Comparison of ENCODE assay signal across 8 mouse cellular contexts in the genomic region with DNA sequence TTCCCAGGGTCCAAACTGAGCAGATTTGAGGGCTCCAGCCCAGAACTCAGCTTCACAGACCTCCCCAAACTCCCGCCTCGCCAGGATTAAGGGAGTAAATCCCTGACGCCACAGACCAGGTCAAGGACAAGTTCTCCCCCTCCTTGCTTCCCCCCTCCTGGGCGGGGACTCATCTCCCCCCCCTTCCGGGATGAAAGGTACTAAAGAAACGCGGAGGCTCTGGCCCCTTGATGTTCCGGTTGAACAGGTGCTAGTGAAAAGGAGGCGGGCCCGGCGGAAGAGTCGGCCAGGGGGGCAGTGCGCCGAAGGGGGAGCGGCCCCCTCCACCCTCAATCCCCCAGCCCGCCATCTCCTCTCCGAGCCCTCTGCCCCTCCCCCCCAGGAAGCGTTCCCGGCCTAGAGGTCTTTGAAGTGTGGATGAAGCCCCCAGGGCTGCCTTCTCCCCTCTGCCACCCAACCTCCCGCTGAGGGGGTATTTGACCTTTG. TPM values are rescaled to one million over a fixed set of nuclear protein-coding genes. Genes with fewer than 3 reads are reported as not detected.
DNase-seq lines count a peak whose midpoint lies in the region; ATAC-seq and TF ChIP-seq lines count a peak whose summit lies in the region.

No protein-coding gene starts in this region.

- H3K27me3 ChIP-seq in heart, embryonic 12.5 days (replicated peaks), result no peaks in the 10 kb centered on the region
- no peaks in the 10 kb centered on the region for H3K27me3 ChIP-seq in kidney, postnatal 0 days (ENCODE audit: insufficient read depth, low read length)

- H3K9me3 ChIP-seq in heart, embryonic 12.5 days (replicated peaks), result no peaks in the 10 kb centered on the region
- H3K9me3 ChIP-seq in kidney, postnatal 0 days (replicated peaks; ENCODE audit: low read length), result no peaks in the 10 kb centered on the region

- no peak for ATAC-seq in heart, embryonic 12.5 days (ENCODE audit: insufficient number of reproducible peaks, low FRiP score)
- ATAC-seq in kidney, postnatal 0 days (replicated peaks; ENCODE audit: low FRiP score, low read depth), result peak; percentile 12; the same call in 1 of the 2 replicates

- peaks cover 60% of the 10 kb centered on the region for H3K4me1 ChIP-seq in heart, embryonic 12.5 days (replicated peaks)
- H3K4me1 ChIP-seq in kidney, postnatal 0 days (replicated peaks; ENCODE audit: insufficient read depth, low read length), result peaks cover 22% of the 10 kb centered on the region

- DNase-seq in gastrocnemius, adult 18-20 months (ENCODE audit: low spot score), result peak; percentile 79
- no peak for DNase-seq in gastrocnemius, postnatal 10 days
- DNase-seq in cerebellum, adult 9-11 months, result peak; percentile 77
- DNase-seq in kidney, postnatal 0 days (ENCODE audit: low spot score), result peak; percentile 70
- peak; percentile 74 for DNase-seq in testis, postnatal 10 days (ENCODE audit: low spot score)
- no peak for DNase-seq in left cerebral cortex, adult 18-20 months (ENCODE audit: low spot score in 2 of 2)

- 0% methylated on average over 16 of the region's 20 CpGs for WGBS in heart, embryonic 12.5 days
- 0% methylated on average over 20 of the region's 20 CpGs for WGBS in kidney, postnatal 0 days
- 0% methylated on average over 8 of the region's 20 CpGs for WGBS in macrophage (ENCODE audit: missing documents)

- H3K9ac ChIP-seq in heart, embryonic 12.5 days, result peak overlapping the region; percentile 90
- H3K9ac ChIP-seq in kidney, postnatal 0 days (ENCODE audit: low read depth, low read length), result peak overlapping the region; percentile 40; the same call in 1 of the 2 replicates

- H3K27ac ChIP-seq in heart, embryonic 12.5 days (ENCODE audit: poor library complexity, severe bottlenecking), result peak overlapping the region; percentile 94
- H3K27ac ChIP-seq in kidney, postnatal 0 days, result peak overlapping the region; percentile 93
- peak overlapping the region; percentile 60 for H3K27ac ChIP-seq in macrophage

- H3K79me2 ChIP-seq in macrophage (ENCODE audit: inconsistent target), result peaks cover 34% of the 10 kb centered on the region

- H3K4me2 ChIP-seq in heart, embryonic 12.5 days, result peak overlapping the region; percentile 76
- peak overlapping the region; percentile 88 for H3K4me2 ChIP-seq in kidney, postnatal 0 days (ENCODE audit: low read length)

- no peak for TF ChIP-seq CTCF in kidney, postnatal 0 days (IDR thresholded peaks at IDR 0.05; ENCODE audit: low read depth)

- H3K36me3 ChIP-seq in heart, embryonic 12.5 days, result peaks cover 14% of the 10 kb centered on the region
- H3K36me3 ChIP-seq in kidney, postnatal 0 days (ENCODE audit: insufficient read depth, low read length), result peaks cover 5% of the 10 kb centered on the region
- peaks cover 11% of the 10 kb centered on the region; the same call in 1 of the 2 replicates for H3K36me3 ChIP-seq in macrophage (ENCODE audit: inconsistent target)

- peak overlapping the region; percentile 93 for H3K4me3 ChIP-seq in heart, embryonic 12.5 days
- peak overlapping the region; percentile 94 for H3K4me3 ChIP-seq in kidney, postnatal 0 days (replicated peaks; ENCODE audit: low read depth, low read length)
- H3K4me3 ChIP-seq in macrophage (ENCODE audit: inconsistent target), result peak overlapping the region; percentile 41; the same call in 1 of the 2 replicates

RNA-seq across cellular contexts. Expression of gene Mllt6, which starts 1.5 kb away (rescaled TPM):
- 10 to 100 TPM; 44.1 to 51.0 TPM for total RNA-seq in gastrocnemius, adult 18-20 months (2021)
- 10 to 100 TPM; 32.2 to 32.4 TPM for total RNA-seq in gastrocnemius, postnatal 10 days (2021)
- polyA plus RNA-seq in heart, embryonic 12.5 days (2016; fragmentation: Nextera tagmentation; extraction: Ambion mirVana), result 1.8 and 2.2 TPM in 2 replicates
- 2.3 TPM in 2 replicates for polyA plus RNA-seq in kidney, postnatal 0 days (2015; fragmentation: Nextera tagmentation; extraction: Ambion mirVana)
- 100 to 1,000 TPM in 18 of 26 experiments, 10 to 100 TPM in 8; 46.5 to 707 (median 220) TPM for total RNA-seq in macrophage (2018; cell fraction: chromatin; rRNA removed)
- total RNA-seq in macrophage (2018; cell fraction: cytosol; rRNA removed), result 10 to 100 TPM; 22.9 to 78.9 (median 49.8) TPM
- 100 to 1,000 TPM in 17 of 26 experiments, 10 to 100 TPM in 9; 29.9 to 419 (median 127) TPM for total RNA-seq in macrophage (2018; cell fraction: nucleus; rRNA removed)
- polyA plus RNA-seq in macrophage (2018), result 8.7 to 23.8 TPM (median 10.1 TPM) in 3 replicates
- 100 to 1,000 TPM; 135 to 149 TPM for total RNA-seq in left cerebral cortex, adult 18-20 months (2021)

RNA-seq across cellular contexts. Expression of gene Cisd3, which starts 23.9 kb away (rescaled TPM):
- total RNA-seq in gastrocnemius, adult 18-20 months (2021), result 100 to 1,000 TPM in 1 of 2 experiments, 10 to 100 TPM in 1; 96.7 to 102 TPM
- 10 to 100 TPM; 84.5 to 99.4 TPM for total RNA-seq in gastrocnemius, postnatal 10 days (2021)
- polyA plus RNA-seq in heart, embryonic 12.5 days (2016; fragmentation: Nextera tagmentation; extraction: Ambion mirVana), result 40.5 and 44.8 TPM in 2 replicates
- 69.2 and 70.9 TPM in 2 replicates for polyA plus RNA-seq in kidney, postnatal 0 days (2015; fragmentation: Nextera tagmentation; extraction: Ambion mirVana)
- 1 to 10 TPM in 23 of 26 experiments, not detected in 3; 1.3 to 8.3 (median 3.4) TPM for total RNA-seq in macrophage (2018; cell fraction: chromatin; rRNA removed)
- 10 to 100 TPM in 25 of 26 experiments, 1 to 10 TPM in 1; 8.5 to 24.4 (median 14.3) TPM for total RNA-seq in macrophage (2018; cell fraction: cytosol; rRNA removed)
- total RNA-seq in macrophage (2018; cell fraction: nucleus; rRNA removed), result 10 to 100 TPM in 1 of 26 experiments, 1 to 10 TPM in 25; 2.2 to 10.3 (median 5.7) TPM
- polyA plus RNA-seq in macrophage (2018), result 9.0 to 17.9 TPM (median 13.7 TPM) in 3 replicates
- 10 to 100 TPM; 54.7 to 57.2 TPM for total RNA-seq in left cerebral cortex, adult 18-20 months (2021)

RNA-seq across cellular contexts. Expression of gene Epop, which starts 32.2 kb away (rescaled TPM):
- total RNA-seq in gastrocnemius, adult 18-20 months (2021), result under 1 TPM; 0.75 to 1.00 TPM
- total RNA-seq in gastrocnemius, postnatal 10 days (2021), result under 1 TPM; 0.59 to 0.68 TPM
- 2.0 and 2.5 TPM in 2 replicates for polyA plus RNA-seq in heart, embryonic 12.5 days (2016; fragmentation: Nextera tagmentation; extraction: Ambion mirVana)
- 2.9 and 4.1 TPM in 2 replicates for polyA plus RNA-seq in kidney, postnatal 0 days (2015; fragmentation: Nextera tagmentation; extraction: Ambion mirVana)
- 1 to 10 TPM in 3 of 26 experiments, under 1 TPM in 9, not detected in 14; 0.30 to 3.2 (median 0.61) TPM for total RNA-seq in macrophage (2018; cell fraction: chromatin; rRNA removed)
- 1 to 10 TPM in 18 of 26 experiments, under 1 TPM in 8; 0.48 to 5.2 (median 1.3) TPM for total RNA-seq in macrophage (2018; cell fraction: cytosol; rRNA removed)
- 1 to 10 TPM in 9 of 26 experiments, under 1 TPM in 17; 0.36 to 2.3 (median 0.78) TPM for total RNA-seq in macrophage (2018; cell fraction: nucleus; rRNA removed)
- polyA plus RNA-seq in macrophage (2018), result 0.43 to 2.7 TPM (median 0.68 TPM) in 3 replicates
- 100 to 1,000 TPM; 103 to 109 TPM for total RNA-seq in left cerebral cortex, adult 18-20 months (2021)

RNA-seq across cellular contexts. Expression of gene Pcgf2, which starts 38.6 kb away (rescaled TPM):
- total RNA-seq in gastrocnemius, adult 18-20 months (2021), result 1 to 10 TPM in 1 of 2 experiments, under 1 TPM in 1; 0.96 to 2.3 TPM
- total RNA-seq in gastrocnemius, postnatal 10 days (2021), result 10 to 100 TPM; 11.9 to 18.6 TPM
- 11.0 and 12.3 TPM in 2 replicates for polyA plus RNA-seq in heart, embryonic 12.5 days (2016; fragmentation: Nextera tagmentation; extraction: Ambion mirVana)
- polyA plus RNA-seq in kidney, postnatal 0 days (2015; fragmentation: Nextera tagmentation; extraction: Ambion mirVana), result 10.4 and 11.4 TPM in 2 replicates
- 10 to 100 TPM in 4 of 26 experiments, 1 to 10 TPM in 22; 1.5 to 14.1 (median 5.0) TPM for total RNA-seq in macrophage (2018; cell fraction: chromatin; rRNA removed)
- total RNA-seq in macrophage (2018; cell fraction: cytosol; rRNA removed), result 1 to 10 TPM; 1.3 to 4.5 (median 2.8) TPM
- 10 to 100 TPM in 1 of 26 experiments, 1 to 10 TPM in 24, under 1 TPM in 1; 0.79 to 11.9 (median 3.8) TPM for total RNA-seq in macrophage (2018; cell fraction: nucleus; rRNA removed)
- 3.7 to 7.5 TPM (median 3.9 TPM) in 3 replicates for polyA plus RNA-seq in macrophage (2018)
- total RNA-seq in left cerebral cortex, adult 18-20 months (2021), result 10 to 100 TPM; 32.4 to 35.2 TPM

RNA-seq across cellular contexts. Expression of gene Psmb3, which starts 41.5 kb away (rescaled TPM):
- 100 to 1,000 TPM; 150 to 167 TPM for total RNA-seq in gastrocnemius, adult 18-20 months (2021)
- 100 to 1,000 TPM; 174 to 190 TPM for total RNA-seq in gastrocnemius, postnatal 10 days (2021)
- 342 and 374 TPM in 2 replicates for polyA plus RNA-seq in heart, embryonic 12.5 days (2016; fragmentation: Nextera tagmentation; extraction: Ambion mirVana)
- polyA plus RNA-seq in kidney, postnatal 0 days (2015; fragmentation: Nextera tagmentation; extraction: Ambion mirVana), result 504 and 541 TPM in 2 replicates
- 10 to 100 TPM; 10.0 to 72.1 (median 43.9) TPM for total RNA-seq in macrophage (2018; cell fraction: chromatin; rRNA removed)
- total RNA-seq in macrophage (2018; cell fraction: cytosol; rRNA removed), result 100 to 1,000 TPM in 17 of 26 experiments, 10 to 100 TPM in 9; 79.3 to 179 (median 122) TPM
- total RNA-seq in macrophage (2018; cell fraction: nucleus; rRNA removed), result 10 to 100 TPM; 15.5 to 75.8 (median 38.9) TPM
- polyA plus RNA-seq in macrophage (2018), result 79.7 to 207 TPM (median 133 TPM) in 3 replicates
- total RNA-seq in left cerebral cortex, adult 18-20 months (2021), result 100 to 1,000 TPM; 122 to 128 TPM

Comparison
In these comparisons a context has a peak if more than half of its experiments do, and no peak if none do; other contexts are left out.
1. DNase-seq: peak in gastrocnemius, adult 18-20 months (single experiment), cerebellum, adult 9-11 months (single experiment), kidney, postnatal 0 days (single experiment) and testis, postnatal 10 days (single experiment); none in gastrocnemius, postnatal 10 days (single experiment) and left cerebral cortex, adult 18-20 months (0 of 2).
2. H3K4me3 ChIP-seq: peak in every context shown above with its lines; median percentile 94 in kidney, postnatal 0 days; 93 in heart, embryonic 12.5 days; 41 in macrophage.
3. RNA of gene Epop, which starts 32.2 kb away (total RNA-seq): 103 to 109 TPM in left cerebral cortex, adult 18-20 months; 0.75 to 1.00 TPM in gastrocnemius, adult 18-20 months and 0.59 to 0.68 TPM in gastrocnemius, postnatal 10 days; every median in the first group is over 10 times any median in the second.
4. Peak in every context shown above with its lines, with median percentiles within 50 percentile points of each other: H3K27ac ChIP-seq.